Mouse (Mus musculus) testis, postnatal 10 days (tissue): ENCODE results near the gene Rpgrip1.

ENCODE experiments used
- DNase-seq: peaks from one replicate; pipeline ENCODE4 v3.0.0; 2021; ENCODE audit warnings: low spot score

Gene Rpgrip1

DNA sequence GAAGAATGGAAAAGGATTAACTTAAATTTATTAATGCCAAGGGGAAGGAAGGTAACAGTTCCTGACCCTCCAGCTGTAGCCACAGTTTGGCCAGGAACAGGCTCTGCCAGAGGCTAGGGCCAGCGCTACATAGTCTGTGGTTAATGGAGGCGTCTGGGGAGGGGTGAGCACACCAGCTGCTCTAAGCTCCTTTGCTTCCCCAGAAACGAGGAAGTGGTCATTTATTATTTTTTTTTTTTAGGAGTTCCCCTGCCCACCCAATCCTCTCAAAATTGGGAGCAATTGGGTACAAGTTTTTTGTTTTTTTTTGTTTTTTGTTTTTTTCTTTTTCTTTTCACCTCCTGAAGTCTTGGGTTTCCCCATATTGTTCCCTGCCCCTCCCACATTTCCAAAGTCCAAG, 87.6 kb downstream of the Rpgrip1 start:
- no peak for DNase-seq

DNA sequence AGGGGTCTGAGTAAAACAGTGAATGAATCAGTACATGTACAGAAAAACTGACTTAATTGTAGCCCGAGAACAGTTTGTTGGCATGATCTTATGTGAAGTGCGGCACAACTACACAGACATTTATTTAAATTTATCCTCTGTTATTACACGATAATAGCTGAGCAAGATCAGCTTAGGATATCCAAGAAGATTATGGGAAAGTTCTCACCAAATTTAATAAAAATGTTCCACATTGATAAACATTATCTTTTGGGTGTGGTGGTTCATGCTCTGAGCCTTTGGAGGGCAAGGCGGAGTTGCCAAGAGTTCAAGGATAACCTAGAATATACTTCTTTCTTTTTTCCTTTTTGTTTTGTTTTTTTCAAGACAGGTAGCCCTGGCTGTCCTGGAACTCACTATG, 88.9 kb downstream of the Rpgrip1 start:
- DNase-seq = no peak
